Mouse (Mus musculus): ENCODE measurements around the gene Efemp1. TPM values are rescaled to one million over a fixed set of nuclear protein-coding genes. Genes with fewer than 3 reads are reported as not detected.

Gene Efemp1
- polyA plus RNA-seq, 1 experiment = 11.1 TPM

DNA sequence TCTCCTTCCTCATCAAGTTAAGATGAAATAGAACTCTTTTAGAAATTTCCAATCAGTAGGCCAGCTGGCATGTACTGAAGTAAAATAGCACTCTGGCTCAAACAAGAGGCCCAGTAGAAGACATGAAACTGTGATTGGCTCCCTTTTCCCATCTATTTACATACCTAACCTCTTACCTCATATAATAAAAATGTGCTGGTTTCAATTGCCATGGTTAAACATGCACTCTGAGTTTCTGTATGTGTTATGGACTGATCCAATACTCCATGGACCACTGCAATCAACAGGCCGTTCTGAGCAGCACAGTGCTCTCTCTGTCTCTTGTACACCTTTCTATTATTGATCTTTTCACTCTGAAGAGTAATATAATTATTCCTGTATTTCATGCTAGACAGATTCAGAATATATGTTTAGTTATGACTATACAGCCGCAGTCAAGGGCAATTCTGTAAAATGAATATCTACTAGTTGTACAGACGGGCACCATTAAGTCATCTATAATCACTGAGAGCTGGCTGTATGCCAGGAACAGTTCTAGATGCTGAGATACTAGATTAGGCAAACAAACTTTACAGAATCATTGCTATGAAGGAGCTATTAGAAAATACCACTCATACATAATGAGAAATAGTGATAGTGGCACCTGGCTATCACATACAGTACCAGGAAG is 59.6 kb downstream of the Efemp1 start:
- H3K36me3 ChIP-seq (ENCODE audit: control insufficient read depth, insufficient read depth, low read length) = no peaks in the 10 kb centered on the region
- no peaks in the 10 kb centered on the region for H3K27me3 ChIP-seq (ENCODE audit: control insufficient read depth, insufficient read depth, low read length)
- WGBS = 92% methylated on average over 3 of the region's 3 CpGs
- no peaks in the 10 kb centered on the region for H3K4me1 ChIP-seq (replicated peaks; ENCODE audit: control insufficient read depth, insufficient read depth, low read length)
- TF ChIP-seq CTCF (IDR thresholded peaks at IDR 0.05; ENCODE audit: borderline replicate concordance, control insufficient read depth, extremely low read depth, insufficient read depth, low read length, poor library complexity) (no peak), POLR2A (IDR thresholded peaks at IDR 0.05; ENCODE audit: control insufficient read depth, extremely low read depth, insufficient read depth, low read length, poor library complexity) (no peak)
- no peak overlapping the region for H3K27ac ChIP-seq (ENCODE audit: control insufficient read depth, insufficient read depth, low read length)
- DNase-seq = no peak
- no peak overlapping the region for H3K4me3 ChIP-seq (ENCODE audit: control insufficient read depth, insufficient read depth, low read length)

DNA sequence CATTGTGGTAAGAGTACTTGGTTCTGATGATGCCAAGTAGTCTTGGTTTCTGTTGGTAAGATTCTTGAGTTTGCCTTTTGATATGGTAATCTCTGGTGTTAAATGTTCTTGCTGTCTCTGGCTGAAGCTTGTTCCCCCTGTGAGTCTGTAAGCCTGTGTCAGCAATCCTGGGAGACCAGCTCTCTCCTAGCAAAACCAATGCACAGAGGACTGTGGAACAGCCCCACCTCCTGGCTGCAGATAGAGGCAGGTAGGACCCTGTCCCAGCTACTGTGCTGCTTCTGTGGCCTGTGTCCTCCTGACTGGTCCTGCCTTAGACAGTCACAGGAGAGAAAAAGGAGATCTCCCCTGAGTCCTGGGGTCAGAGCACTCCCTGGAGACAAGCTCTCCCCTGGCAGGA is 81.4 kb downstream of the Efemp1 start:
- TF ChIP-seq CTCF (IDR thresholded peaks at IDR 0.05; ENCODE audit: borderline replicate concordance, control insufficient read depth, extremely low read depth, insufficient read depth, low read length, poor library complexity) (no peak), POLR2A (IDR thresholded peaks at IDR 0.05; ENCODE audit: control insufficient read depth, extremely low read depth, insufficient read depth, low read length, poor library complexity) (no peak)
- no peaks in the 10 kb centered on the region for H3K36me3 ChIP-seq (ENCODE audit: control insufficient read depth, insufficient read depth, low read length)
- H3K4me1 ChIP-seq (replicated peaks; ENCODE audit: control insufficient read depth, insufficient read depth, low read length) = no peaks in the 10 kb centered on the region
- no peak overlapping the region for H3K27ac ChIP-seq (ENCODE audit: control insufficient read depth, insufficient read depth, low read length)
- no peak overlapping the region for H3K4me3 ChIP-seq (ENCODE audit: control insufficient read depth, insufficient read depth, low read length)
- no peak for DNase-seq
- no peaks in the 10 kb centered on the region for H3K27me3 ChIP-seq (ENCODE audit: control insufficient read depth, insufficient read depth, low read length)

DNA sequence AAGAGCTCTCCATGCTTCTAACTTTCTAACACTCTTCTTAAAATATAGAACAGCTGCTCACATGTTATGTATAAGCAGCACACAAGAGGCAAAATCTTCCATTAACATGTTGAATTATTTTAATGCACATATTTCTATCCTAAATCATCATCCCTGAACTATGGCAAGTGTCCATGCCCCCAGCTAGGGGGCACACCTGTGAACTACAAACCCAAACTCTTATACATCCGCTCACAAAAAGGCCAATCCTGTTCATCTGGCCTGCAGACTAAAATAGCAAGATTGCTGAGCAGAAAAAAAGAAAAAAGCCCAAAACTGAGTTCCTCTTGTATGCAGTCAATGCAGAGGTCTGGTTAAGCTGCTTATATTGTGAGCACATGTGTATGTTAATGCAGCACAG is 86.6 kb downstream of the Efemp1 start:
- Histone ChIP-seq H3K36me3 (ENCODE audit: control insufficient read depth, insufficient read depth, low read length) (no peaks in the 10 kb centered on the region), H3K4me3 (ENCODE audit: control insufficient read depth, insufficient read depth, low read length) (no peak overlapping the region), H3K27ac (ENCODE audit: control insufficient read depth, insufficient read depth, low read length) (no peak overlapping the region), H3K4me1 (replicated peaks; ENCODE audit: control insufficient read depth, insufficient read depth, low read length) (no peaks in the 10 kb centered on the region), H3K27me3 (ENCODE audit: control insufficient read depth, insufficient read depth, low read length) (no peaks in the 10 kb centered on the region)
- no peak for DNase-seq
- WGBS = 81% methylated on average over 1 of the region's 1 CpGs
- TF ChIP-seq CTCF (IDR thresholded peaks at IDR 0.05; ENCODE audit: borderline replicate concordance, control insufficient read depth, extremely low read depth, insufficient read depth, low read length, poor library complexity) = no peak
- no peak for TF ChIP-seq POLR2A (IDR thresholded peaks at IDR 0.05; ENCODE audit: control insufficient read depth, extremely low read depth, insufficient read depth, low read length, poor library complexity)

DNA sequence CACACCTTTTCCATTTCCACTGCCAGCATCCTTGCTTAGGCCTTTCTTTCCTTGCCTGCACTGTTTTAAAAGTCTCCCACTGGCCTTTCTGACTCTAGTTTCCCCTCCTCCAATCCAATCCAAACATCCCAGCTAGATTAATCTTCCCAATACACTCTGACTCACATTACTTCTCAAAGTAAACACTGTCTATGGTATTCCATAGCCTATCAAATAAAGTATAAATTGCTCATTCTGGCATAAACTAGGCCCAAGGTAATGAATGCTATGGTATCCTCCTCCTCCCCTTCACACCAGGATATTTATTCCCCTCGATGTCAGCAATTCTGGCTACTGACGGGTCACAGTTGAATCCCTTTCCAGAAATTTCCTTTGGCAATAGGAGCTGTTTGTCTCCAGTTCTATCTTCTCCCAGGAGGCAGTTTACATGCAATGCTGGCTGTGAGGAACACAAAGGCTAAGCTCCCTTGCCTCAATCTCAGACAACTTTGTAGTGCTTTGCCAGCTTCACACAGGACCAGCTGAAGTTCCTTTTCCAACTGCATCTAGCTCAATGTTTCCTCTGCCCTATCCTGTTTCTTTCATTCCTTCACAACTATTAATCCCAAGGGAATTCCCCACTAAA is 98.7 kb downstream of the Efemp1 start:
- no peak for TF ChIP-seq POLR2A (IDR thresholded peaks at IDR 0.05; ENCODE audit: control insufficient read depth, extremely low read depth, insufficient read depth, low read length, poor library complexity)
- Histone ChIP-seq H3K27ac (ENCODE audit: control insufficient read depth, insufficient read depth, low read length) (no peak overlapping the region), H3K27me3 (ENCODE audit: control insufficient read depth, insufficient read depth, low read length) (no peaks in the 10 kb centered on the region), H3K4me1 (replicated peaks; ENCODE audit: control insufficient read depth, insufficient read depth, low read length) (no peaks in the 10 kb centered on the region), H3K4me3 (ENCODE audit: control insufficient read depth, insufficient read depth, low read length) (no peak overlapping the region), H3K36me3 (ENCODE audit: control insufficient read depth, insufficient read depth, low read length) (no peaks in the 10 kb centered on the region)
- DNase-seq = no peak
- 87% methylated on average over 2 of the region's 2 CpGs for WGBS

DNA sequence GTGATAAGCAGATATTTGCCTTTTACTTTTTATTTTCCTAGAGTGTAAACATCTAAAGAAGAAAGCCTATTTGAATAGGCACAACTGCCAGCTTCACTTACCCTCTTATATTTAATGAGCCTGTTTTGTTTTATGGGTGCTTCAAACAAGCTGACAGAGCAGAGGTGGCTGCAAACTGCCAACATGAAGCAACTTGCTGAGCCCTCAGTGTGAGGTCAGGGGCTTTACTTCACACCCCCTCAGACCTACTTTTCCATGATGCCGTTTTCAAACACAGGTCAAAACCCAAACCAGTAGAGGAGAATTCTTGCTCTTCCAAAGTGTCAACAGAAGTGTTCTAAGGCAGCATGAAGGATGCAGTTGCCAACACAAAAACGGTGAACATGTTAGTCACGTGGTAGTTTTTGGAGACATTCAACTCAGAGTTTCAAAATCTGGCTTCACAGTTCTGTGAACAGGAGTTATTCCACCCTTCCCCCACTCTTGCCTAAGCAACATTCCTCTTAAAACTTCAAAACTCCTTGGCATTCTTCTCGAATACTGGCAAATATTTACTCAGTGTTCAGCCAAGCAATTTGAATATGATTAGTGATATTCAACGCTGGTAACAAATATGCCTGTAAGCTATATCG is 101.8 kb downstream of the Efemp1 start:
- H3K27ac ChIP-seq (ENCODE audit: control insufficient read depth, insufficient read depth, low read length) = no peak overlapping the region
- 79% methylated on average over 6 of the region's 6 CpGs for WGBS
- H3K27me3 ChIP-seq (ENCODE audit: control insufficient read depth, insufficient read depth, low read length) = no peaks in the 10 kb centered on the region
- H3K4me3 ChIP-seq (ENCODE audit: control insufficient read depth, insufficient read depth, low read length) = no peak overlapping the region
- DNase-seq = no peak
- H3K4me1 ChIP-seq (replicated peaks; ENCODE audit: control insufficient read depth, insufficient read depth, low read length) = no peaks in the 10 kb centered on the region
- no peak for TF ChIP-seq POLR2A (IDR thresholded peaks at IDR 0.05; ENCODE audit: control insufficient read depth, extremely low read depth, insufficient read depth, low read length, poor library complexity)
- no peak for TF ChIP-seq CTCF (IDR thresholded peaks at IDR 0.05; ENCODE audit: borderline replicate concordance, control insufficient read depth, extremely low read depth, insufficient read depth, low read length, poor library complexity)
- no peaks in the 10 kb centered on the region for H3K36me3 ChIP-seq (ENCODE audit: control insufficient read depth, insufficient read depth, low read length)

DNA sequence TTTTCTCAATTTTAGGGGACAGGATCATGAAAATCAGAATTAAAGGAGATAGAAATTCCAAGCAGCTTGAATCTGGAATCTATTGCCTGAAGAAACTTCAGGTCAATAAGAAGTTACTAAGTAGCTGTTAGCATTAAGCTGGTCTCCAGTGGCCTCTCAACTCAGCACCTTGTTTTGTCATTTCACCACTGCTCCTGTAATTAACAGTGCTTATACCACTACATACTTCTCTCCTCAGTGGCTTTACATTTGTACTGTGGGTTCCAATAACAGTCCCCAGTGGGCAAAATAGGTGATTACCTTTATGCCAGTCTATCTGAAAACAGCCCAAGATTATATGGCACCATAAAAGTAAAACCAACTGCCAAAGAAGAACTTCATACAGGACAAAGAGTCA is 102.3 kb downstream of the Efemp1 start:
- no peaks in the 10 kb centered on the region for H3K27me3 ChIP-seq (ENCODE audit: control insufficient read depth, insufficient read depth, low read length)
- H3K36me3 ChIP-seq (ENCODE audit: control insufficient read depth, insufficient read depth, low read length) = no peaks in the 10 kb centered on the region
- DNase-seq = no peak
- H3K27ac ChIP-seq (ENCODE audit: control insufficient read depth, insufficient read depth, low read length) = no peak overlapping the region
- TF ChIP-seq POLR2A (IDR thresholded peaks at IDR 0.05; ENCODE audit: control insufficient read depth, extremely low read depth, insufficient read depth, low read length, poor library complexity) (no peak), CTCF (IDR thresholded peaks at IDR 0.05; ENCODE audit: borderline replicate concordance, control insufficient read depth, extremely low read depth, insufficient read depth, low read length, poor library complexity) (no peak)
- H3K4me3 ChIP-seq (ENCODE audit: control insufficient read depth, insufficient read depth, low read length) = no peak overlapping the region
- no peaks in the 10 kb centered on the region for H3K4me1 ChIP-seq (replicated peaks; ENCODE audit: control insufficient read depth, insufficient read depth, low read length)
